Mouse (Mus musculus) neural tube, embryonic 13.5 days (tissue): Measurements from ENCODE around the gene Vmn1r85. TPM values are rescaled to one million over a fixed set of nuclear protein-coding genes. Genes with fewer than 3 reads are reported as not detected.
"Not testable (repeated sequence)": the region's sequence is repeated elsewhere in the genome, so short reads cannot be mapped to it uniquely, and the experiment has no call there.

Source experiments
- ATAC-seq: fragments of 200-750 bp; cut with Nextera tagmentation; 2 replicates; pipeline ENCODE4 v1.8.0; 2017; ENCODE audit warnings: low read depth, mild to moderate bottlenecking, moderate TSS enrichment, moderate library complexity
- H3K27ac ChIP-seq: fragments of 300-500 bp; sonication (generic); replicated peaks from 2 replicates; pipeline ENCODE4 v1.5.1; 2015; ENCODE audit warnings: moderate library complexity, mild to moderate bottlenecking, inconsistent platforms
- H3K27me3 ChIP-seq: fragments of 300-500 bp; sonication (generic); 2 replicates; pipeline ENCODE4 v1.6.1; 2015; ENCODE audit warnings: mild to moderate bottlenecking, inconsistent platforms
- H3K36me3 ChIP-seq: fragments of 300-500 bp; sonication (generic); 2 replicates; pipeline ENCODE4 v1.6.1; 2015; ENCODE audit warnings: mild to moderate bottlenecking, inconsistent platforms
- H3K4me1 ChIP-seq: fragments of 300-500 bp; sonication (generic); replicated peaks from 2 replicates; pipeline ENCODE4 v1.6.1; 2015; ENCODE audit warnings: inconsistent platforms
- H3K4me2 ChIP-seq: fragments of 300-500 bp; sonication (generic); 2 replicates; pipeline ENCODE4 v1.6.1; 2015; ENCODE audit warnings: inconsistent platforms, mild to moderate bottlenecking, moderate library complexity
- H3K4me3 ChIP-seq: fragments of 300-500 bp; sonication (generic); 2 replicates; pipeline ENCODE4 v1.5.1; 2015; ENCODE audit warnings: mild to moderate bottlenecking, inconsistent platforms
- H3K9ac ChIP-seq: fragments of 300-500 bp; sonication (generic); 2 replicates; pipeline ENCODE4 v1.6.1; 2015; ENCODE audit warnings: moderate library complexity, mild to moderate bottlenecking, inconsistent platforms
- H3K9me3 ChIP-seq: fragments of 300-500 bp; sonication (generic); 2 replicates; pipeline ENCODE4 v1.6.1; 2016; ENCODE audit warnings: inconsistent platforms
- WGBS: fragments of 180-500 bp; shearing (Covaris S2); methylation state at CpG from one replicate; pipeline ENCODE4 v1.1.7; 2015; 5-methylcytosine and 5-hydroxymethylcytosine counted together
- polyA plus RNA-seq: library from polyadenylated mRNA; unstranded; fragments of >200 nt; fragmentation: Nextera tagmentation; extraction: Ambion mirVana; gene quantifications from 2 replicates; pipeline ENCODE4 v1.2.1, GENCODE M21; 2015

Gene Vmn1r85
- polyA plus RNA-seq, result 0.04 TPM in 1 of 2 replicates, not detected in the other

DNA sequence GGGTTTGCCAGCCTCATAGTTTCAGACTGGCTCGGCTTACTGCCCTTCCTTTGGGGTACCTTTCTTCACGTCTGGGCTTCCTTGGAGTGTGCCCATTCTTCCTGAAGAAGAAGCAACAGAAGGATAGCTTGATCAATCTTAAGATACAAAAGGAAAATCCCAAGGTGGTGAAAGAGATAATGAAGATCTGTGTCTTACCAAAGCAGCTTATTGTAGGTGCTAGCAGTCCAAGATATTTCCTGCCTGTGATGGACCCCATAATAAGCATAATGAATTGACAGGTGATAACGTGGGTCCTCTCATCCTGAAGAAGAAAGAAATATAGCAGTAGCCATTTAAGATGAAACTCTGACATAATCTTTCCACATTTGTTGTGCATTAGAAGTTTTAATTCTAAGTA is at the start of gene Vmn1r85:
Gene Vmn1r85, minus strand, starts transcription at position 101 of the 400 bp plus-strand sequence.
- H3K4me1 ChIP-seq, result no peaks in the 10 kb centered on the region
- no peak within 1 kb of the TSS for H3K4me2 ChIP-seq
- H3K27me3 ChIP-seq, result no peaks in the 10 kb centered on the region
- H3K36me3 ChIP-seq, result no peaks in the 10 kb centered on the region
- H3K9me3 ChIP-seq, result no peaks in the 10 kb centered on the region
- WGBS, result 59% methylated on average over 3 of the region's 3 CpGs
- no peak for ATAC-seq
- no peak within 1 kb of the TSS for H3K9ac ChIP-seq
- H3K4me3 ChIP-seq, result no peak within 1 kb of the TSS
- H3K27ac ChIP-seq, result no peak within 1 kb of the TSS

GRCm38 (mm10) chr7:13140057-13140456 is 45.1 kb upstream of the Vmn1r85 start, which contains the start of gene Vmn1r87:
Vmn1r87 (minus strand) TSS chr7:13140157.
- Histone ChIP-seq H3K27me3 (no peaks in the 10 kb centered on the region), H3K4me1 (no peaks in the 10 kb centered on the region), H3K9me3 (no peaks in the 10 kb centered on the region), H3K9ac (no peak within 1 kb of the TSS), H3K27ac (no peak within 1 kb of the TSS), H3K36me3 (no peaks in the 10 kb centered on the region), H3K4me2 (no peak within 1 kb of the TSS), H3K4me3 (no peak within 1 kb of the TSS)
- no peak for ATAC-seq
- 76% methylated on average over 1 of the region's 1 CpGs for WGBS

DNA sequence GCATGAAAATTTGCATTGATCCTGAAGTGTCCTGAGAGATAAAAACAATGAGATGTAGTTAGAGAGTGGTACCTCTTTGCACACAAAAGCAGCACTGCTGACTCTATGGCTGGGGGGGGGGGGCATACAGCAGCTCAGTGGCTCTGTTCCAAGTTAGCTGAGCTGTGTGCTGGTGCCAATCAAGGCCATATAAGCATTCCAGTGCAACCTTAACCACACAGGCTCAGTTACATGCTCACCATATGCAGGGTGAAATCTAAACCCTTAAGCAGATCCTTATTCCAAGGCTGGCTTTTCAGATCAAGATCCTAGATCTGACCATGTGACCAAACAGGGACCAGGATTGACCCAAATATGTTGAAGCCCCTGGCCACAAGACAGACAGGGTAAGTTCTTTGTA is 42.4 kb upstream of the Vmn1r85 start:
- Histone ChIP-seq H3K4me1 (no peaks in the 10 kb centered on the region), H3K36me3 (no peaks in the 10 kb centered on the region), H3K9me3 (no peaks in the 10 kb centered on the region), H3K4me3 (no peak overlapping the region), H3K27ac (no peak overlapping the region), H3K9ac (no peak overlapping the region), H3K27me3 (no peaks in the 10 kb centered on the region), H3K4me2 (no peak overlapping the region)
- no peak for ATAC-seq

- Histone ChIP-seq H3K9me3 (no peaks in the 10 kb centered on the region), H3K27ac (no peak overlapping the region), H3K4me1 (no peaks in the 10 kb centered on the region), H3K27me3 (no peaks in the 10 kb centered on the region), H3K4me3 (no peak overlapping the region), H3K4me2 (no peak overlapping the region), H3K36me3 (no peaks in the 10 kb centered on the region), H3K9ac (no peak overlapping the region)
- WGBS, result 86% methylated on average over 2 of the region's 2 CpGs
- ATAC-seq, result no peak
These were observed 36.9 kb upstream of the Vmn1r85 start for GRCm38 (mm10) chr7:13131856-13132255.

GRCm38 (mm10) chr7:13123554-13124153 is 28.7 kb upstream of the Vmn1r85 start:
- H3K27ac ChIP-seq, H3K4me1 ChIP-seq, H3K36me3 ChIP-seq, H3K9me3 ChIP-seq, H3K27me3 ChIP-seq: not testable (repeated sequence)
- 4% methylated on average over 19 of the region's 34 CpGs for WGBS
- Histone ChIP-seq H3K9ac (0 out of 2 replicates have a peak overlapping the region, but pooled peaks have one; percentile 31), H3K4me2 (peak overlapping the region; percentile 51), H3K4me3 (peak overlapping the region; percentile 27)
- ATAC-seq, result peak; percentile 97

- Histone ChIP-seq H3K9ac (no peak within 1 kb of the TSS), H3K9me3 (no peaks in the 10 kb centered on the region), H3K36me3 (no peaks in the 10 kb centered on the region), H3K27me3 (no peaks in the 10 kb centered on the region), H3K4me3 (no peak within 1 kb of the TSS), H3K4me1 (no peaks in the 10 kb centered on the region), H3K27ac (no peak within 1 kb of the TSS), H3K4me2 (no peak within 1 kb of the TSS)
- ATAC-seq, result no peak
These were observed 24.8 kb upstream of the Vmn1r85 start, which contains the start of gene Vmn1r86 for GRCm38 (mm10) chr7:13119817-13120216. Vmn1r86 (minus strand) TSS chr7:13119917.

DNA sequence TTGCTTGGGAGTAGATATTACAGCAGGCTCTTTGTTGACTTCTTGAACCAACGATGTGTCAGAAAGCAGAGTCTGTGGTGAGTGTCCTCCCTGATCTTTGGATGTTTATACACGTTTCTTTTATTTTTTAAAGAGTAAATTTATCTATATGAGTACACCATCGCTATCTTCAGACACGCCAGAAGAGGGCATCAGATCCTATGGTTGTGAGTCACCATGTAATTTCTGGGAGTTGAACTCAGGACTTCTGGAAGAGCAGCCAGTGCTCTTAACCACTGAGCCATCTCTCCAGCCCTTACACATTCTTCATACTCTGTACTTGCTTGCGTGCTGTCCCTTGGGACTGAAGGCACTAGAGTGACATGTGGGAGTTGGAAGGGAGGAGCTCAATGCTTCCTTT is 22.7 kb downstream of the Vmn1r85 start:
- H3K36me3 ChIP-seq, result no peaks in the 10 kb centered on the region
- H3K27me3 ChIP-seq, result no peaks in the 10 kb centered on the region
- ATAC-seq, result no peak
- no peak overlapping the region for H3K4me2 ChIP-seq
- H3K9me3 ChIP-seq, result no peaks in the 10 kb centered on the region
- 58% methylated on average over 5 of the region's 5 CpGs for WGBS
- H3K9ac ChIP-seq, result no peak overlapping the region
- H3K4me3 ChIP-seq, result no peak overlapping the region
- no peak overlapping the region for H3K27ac ChIP-seq
- H3K4me1 ChIP-seq, result no peaks in the 10 kb centered on the region

DNA sequence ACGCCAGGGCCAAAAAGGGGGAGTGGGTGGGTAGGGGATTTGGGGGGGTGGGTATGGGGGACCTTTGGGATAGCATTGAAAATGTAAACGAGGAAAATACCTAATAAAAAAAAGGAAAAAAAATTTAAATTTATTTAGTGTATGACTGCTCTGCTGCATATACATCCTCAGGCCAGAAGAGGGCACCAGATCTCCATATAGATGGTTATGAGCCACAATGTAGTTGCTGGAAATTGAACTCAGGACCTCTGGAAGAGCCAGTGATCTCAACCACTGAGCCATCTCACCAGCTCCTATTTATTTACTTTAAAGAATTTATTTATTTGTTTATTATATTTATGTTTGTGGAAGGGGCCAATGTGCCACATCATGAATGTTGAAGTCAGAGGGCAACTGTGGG is 31.6 kb downstream of the Vmn1r85 start:
- WGBS, result 43% methylated on average over 2 of the region's 2 CpGs
- not testable (repeated sequence) for H3K9me3 ChIP-seq, H3K4me2 ChIP-seq, ATAC-seq, H3K27ac ChIP-seq, H3K36me3 ChIP-seq, H3K27me3 ChIP-seq, H3K4me3 ChIP-seq, H3K9ac ChIP-seq, H3K4me1 ChIP-seq

- H3K4me3 ChIP-seq, result no peak overlapping the region
- no peak for ATAC-seq
- peaks cover 4% of the 10 kb centered on the region; the same call in 1 of the 2 replicates for H3K9me3 ChIP-seq
- 84% methylated on average over 9 of the region's 9 CpGs for WGBS
- H3K9ac ChIP-seq, result no peak overlapping the region
- H3K4me1 ChIP-seq, result no peaks in the 10 kb centered on the region
- no peak overlapping the region for H3K27ac ChIP-seq
- no peaks in the 10 kb centered on the region for H3K27me3 ChIP-seq
- no peak overlapping the region for H3K4me2 ChIP-seq
- H3K36me3 ChIP-seq, result no peaks in the 10 kb centered on the region
These were observed 35.4 kb downstream of the Vmn1r85 start for GRCm38 (mm10) chr7:13059536-13059935.

DNA sequence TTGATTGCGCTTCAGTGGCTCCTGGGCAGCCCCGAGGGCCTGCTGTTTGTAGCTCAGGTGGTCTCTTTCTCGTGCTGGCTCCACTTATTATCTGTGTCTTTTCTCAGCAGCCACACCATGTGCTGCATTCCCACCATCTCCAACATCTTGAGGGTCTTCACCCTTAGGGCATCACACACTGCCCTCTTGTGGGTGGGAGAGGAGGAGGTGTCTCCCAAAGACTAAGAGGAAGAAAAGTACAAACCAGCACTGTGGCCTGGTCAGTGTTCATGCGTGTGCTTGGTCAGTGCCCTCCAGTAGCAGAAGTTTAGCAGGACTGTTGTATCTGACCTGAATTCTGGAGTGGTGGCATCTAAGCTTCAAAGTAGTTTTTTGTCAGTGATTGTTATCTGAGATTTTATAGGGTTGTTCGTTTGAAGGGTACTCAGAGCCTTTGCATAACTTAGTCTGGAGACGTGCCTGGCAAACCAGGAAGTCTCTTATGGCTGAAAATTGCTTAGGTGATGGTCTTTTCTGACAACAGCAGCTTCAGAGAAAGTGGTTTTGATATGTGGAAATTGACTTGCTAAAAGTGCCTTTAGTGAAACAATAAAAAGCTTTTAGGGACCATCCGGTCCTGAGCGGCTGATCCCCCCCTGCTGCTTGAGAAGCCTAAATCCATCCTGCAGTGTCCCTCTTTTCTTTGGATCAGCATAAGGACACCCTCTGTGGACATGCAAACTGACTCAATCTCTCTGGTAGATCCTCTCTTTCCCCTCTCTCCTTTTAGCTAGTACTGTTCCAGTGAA is 37.9 kb downstream of the Vmn1r85 start:
- no peak overlapping the region for H3K9ac ChIP-seq
- 60% methylated on average over 8 of the region's 8 CpGs for WGBS
- H3K27ac ChIP-seq, result no peak overlapping the region
- ATAC-seq, result no peak
- no peaks in the 10 kb centered on the region for H3K36me3 ChIP-seq
- H3K4me1 ChIP-seq, result peaks cover 6% of the 10 kb centered on the region
- H3K4me2 ChIP-seq, result no peak overlapping the region
- H3K27me3 ChIP-seq, result no peaks in the 10 kb centered on the region
- no peak overlapping the region for H3K4me3 ChIP-seq
- H3K9me3 ChIP-seq, result no peaks in the 10 kb centered on the region

DNA sequence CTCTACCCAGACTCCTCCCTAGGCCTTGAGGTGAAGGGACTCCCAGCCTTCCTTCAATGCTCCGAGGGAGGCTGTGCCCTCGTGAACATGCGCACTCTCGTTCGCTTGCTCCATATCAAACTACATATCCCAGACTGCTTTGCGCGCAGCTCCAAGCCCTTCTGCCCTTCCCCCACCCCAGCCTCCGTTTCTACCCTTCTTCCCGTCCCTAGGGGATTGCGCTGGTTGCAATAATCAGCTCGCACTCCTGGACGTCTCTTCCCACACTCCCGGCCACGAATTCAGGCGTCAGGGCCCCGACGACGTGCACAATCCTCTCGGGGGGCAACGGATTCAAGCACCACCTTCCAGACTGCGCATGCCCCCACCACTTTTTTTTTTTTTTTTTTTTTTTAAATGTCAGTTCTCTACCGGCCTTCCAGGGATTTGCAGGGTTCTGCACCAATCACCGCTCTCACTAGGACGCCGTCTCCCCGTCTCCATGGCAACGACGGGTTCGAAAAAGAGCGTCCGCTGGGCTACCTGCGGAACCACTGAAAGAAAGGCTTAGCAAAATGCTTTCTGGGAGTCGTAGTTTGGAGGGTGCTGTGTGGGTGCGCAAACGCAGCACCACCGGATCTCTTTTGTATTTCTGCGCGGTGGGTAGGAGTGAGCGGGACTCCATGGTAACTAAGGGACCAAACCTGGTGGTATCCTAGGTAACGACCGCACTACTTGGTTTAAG is 40.5 kb downstream of the Vmn1r85 start, which contains the start of gene Mzf1:
Gene Mzf1, minus strand, starts transcription at position 478 of the 724 bp plus-strand sequence.
- peak within 1 kb of the TSS; percentile 59 for H3K4me2 ChIP-seq
- peak within 1 kb of the TSS; percentile 56 for H3K4me3 ChIP-seq
- peaks cover 6% of the 10 kb centered on the region for H3K4me1 ChIP-seq
- under 1% methylated on average over 41 of the region's 41 CpGs for WGBS
- peak within 1 kb of the TSS; percentile 96 for H3K27ac ChIP-seq
- no peaks in the 10 kb centered on the region for H3K9me3 ChIP-seq
- ATAC-seq, result peak; percentile 96
- no peaks in the 10 kb centered on the region for H3K27me3 ChIP-seq
- peak within 1 kb of the TSS; percentile 84 for H3K9ac ChIP-seq
- H3K36me3 ChIP-seq, result no peaks in the 10 kb centered on the region

DNA sequence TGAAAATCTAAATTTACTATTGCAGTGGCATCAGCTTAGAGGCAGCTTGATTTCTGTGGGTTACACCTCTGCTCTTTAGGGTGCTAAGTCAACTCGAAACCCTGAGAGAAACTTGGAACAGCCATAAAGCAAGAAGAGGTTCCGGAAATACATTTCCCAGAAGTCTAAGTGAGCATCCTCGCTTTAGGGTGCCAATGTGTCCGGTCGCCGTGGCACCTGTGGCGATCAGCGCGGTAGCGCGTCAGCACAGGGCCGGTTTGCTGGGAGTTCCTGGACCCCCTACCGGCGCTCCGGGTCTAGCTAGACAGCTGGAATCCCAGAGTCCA is 41.0 kb downstream of the Vmn1r85 start:
- Histone ChIP-seq H3K4me1 (peaks cover 6% of the 10 kb centered on the region), H3K36me3 (no peaks in the 10 kb centered on the region), H3K4me3 (peak overlapping the region; percentile 56), H3K27me3 (no peaks in the 10 kb centered on the region), H3K4me2 (peak overlapping the region; percentile 59), H3K27ac (peak overlapping the region; percentile 96), H3K9ac (peak overlapping the region; percentile 84), H3K9me3 (no peaks in the 10 kb centered on the region)
- no peak for ATAC-seq
- WGBS, result 2% methylated on average over 15 of the region's 15 CpGs
